Mouse (Mus musculus): Measurements from ENCODE around the gene Irf1.

Irf1 gene

GRCm38 (mm10) chr11:53781201-53781775 is 11.5 kb downstream of the Irf1 start:
- no peak for DNase-seq (ENCODE audit: extremely low spot score, low read depth, low spot score)

- DNase-seq (ENCODE audit: extremely low spot score, low read depth, low spot score) = no peak
Measured at GRCm38 (mm10) chr11:53781964-53782363, 12.2 kb downstream of the Irf1 start.

GRCm38 (mm10) chr11:53783288-53783687 is 13.5 kb downstream of the Irf1 start:
- no peak for DNase-seq (ENCODE audit: extremely low spot score, low read depth, low spot score)

- DNase-seq (ENCODE audit: extremely low spot score, low read depth, low spot score) = no peak
Measured at GRCm38 (mm10) chr11:53785311-53785936, 15.6 kb downstream of the Irf1 start.

- DNase-seq (ENCODE audit: extremely low spot score, low read depth, low spot score) = no peak
Measured at GRCm38 (mm10) chr11:53786058-53787031, 16.5 kb downstream of the Irf1 start.

GRCm38 (mm10) chr11:53788196-53788595 is 18.4 kb downstream of the Irf1 start:
- no peak for DNase-seq (ENCODE audit: extremely low spot score, low read depth, low spot score)

- DNase-seq (ENCODE audit: extremely low spot score, low read depth, low spot score) = no peak
Measured at GRCm38 (mm10) chr11:53789277-53789676, 19.5 kb downstream of the Irf1 start.

- DNase-seq (ENCODE audit: extremely low spot score, low read depth, low spot score) = no peak
Measured at GRCm38 (mm10) chr11:53792986-53793385, 23.2 kb downstream of the Irf1 start.

- no peak for DNase-seq (ENCODE audit: extremely low spot score, low read depth, low spot score)
Measured at GRCm38 (mm10) chr11:53794015-53794414, 24.2 kb downstream of the Irf1 start.

GRCm38 (mm10) chr11:53794671-53795557 is 25.1 kb downstream of the Irf1 start:
- no peak for DNase-seq (ENCODE audit: extremely low spot score, low read depth, low spot score)

- DNase-seq (ENCODE audit: extremely low spot score, low read depth, low spot score) = no peak
Measured at GRCm38 (mm10) chr11:53795813-53796212, 26.0 kb downstream of the Irf1 start.

GRCm38 (mm10) chr11:53796409-53797151 is 26.8 kb downstream of the Irf1 start:
- no peak for DNase-seq (ENCODE audit: extremely low spot score, low read depth, low spot score)

- DNase-seq (ENCODE audit: extremely low spot score, low read depth, low spot score) = no peak
Measured at GRCm38 (mm10) chr11:53797386-53797920, 27.6 kb downstream of the Irf1 start.

GRCm38 (mm10) chr11:53798041-53798711 is 28.4 kb downstream of the Irf1 start:
- no peak for DNase-seq (ENCODE audit: extremely low spot score, low read depth, low spot score)

- DNase-seq (ENCODE audit: extremely low spot score, low read depth, low spot score) = no peak
Measured at GRCm38 (mm10) chr11:53800036-53800435, 30.2 kb downstream of the Irf1 start.

GRCm38 (mm10) chr11:53800975-53801374 is 31.2 kb downstream of the Irf1 start:
- DNase-seq (ENCODE audit: extremely low spot score, low read depth, low spot score) = no peak

- DNase-seq (ENCODE audit: extremely low spot score, low read depth, low spot score) = no peak
Measured at GRCm38 (mm10) chr11:53803093-53803492, 33.3 kb downstream of the Irf1 start.

- no peak for DNase-seq (ENCODE audit: extremely low spot score, low read depth, low spot score)
Measured at GRCm38 (mm10) chr11:53803494-53803893, 33.7 kb downstream of the Irf1 start.

All from hindlimb bud, embryonic 11.5 days (tissue).